Mouse (Mus musculus) limb, embryonic 15.5 days (tissue): ENCODE data around the gene Slc5a3. TPM values are rescaled to one million over a fixed set of nuclear protein-coding genes. Genes with fewer than 3 reads are reported as not detected.

Experiments
- ATAC-seq: fragments of 200-750 bp; cut with Nextera tagmentation; 2 replicates; pipeline ENCODE4 v1.8.0; 2017; ENCODE audit warnings: low read depth, moderate TSS enrichment; ENCODE audit not compliant: insufficient number of reproducible peaks, low FRiP score, low TSS enrichment
- H3K27ac ChIP-seq: fragments of 300-500 bp; sonication (generic); 2 replicates; pipeline ENCODE4 v1.5.1; 2015; ENCODE audit warnings: moderate library complexity, mild to moderate bottlenecking, inconsistent platforms
- H3K27me3 ChIP-seq: fragments of 300-500 bp; sonication (generic); 2 replicates; pipeline ENCODE4 v1.6.1; 2015; ENCODE audit warnings: inconsistent platforms
- H3K36me3 ChIP-seq: fragments of 300-500 bp; sonication (generic); 2 replicates; pipeline ENCODE4 v1.6.1; 2015; ENCODE audit warnings: inconsistent platforms
- H3K4me1 ChIP-seq: fragments of 300-500 bp; sonication (generic); 2 replicates; pipeline ENCODE4 v1.6.1; 2015; ENCODE audit warnings: inconsistent platforms
- H3K4me2 ChIP-seq: fragments of 300-500 bp; sonication (generic); 2 replicates; pipeline ENCODE4 v1.6.1; 2015; ENCODE audit warnings: mild to moderate bottlenecking, inconsistent platforms
- H3K4me3 ChIP-seq: fragments of 300-500 bp; sonication (generic); 2 replicates; pipeline ENCODE4 v1.5.1; 2015; ENCODE audit warnings: mild to moderate bottlenecking, inconsistent platforms
- H3K9ac ChIP-seq: fragments of 300-500 bp; sonication (generic); 2 replicates; pipeline ENCODE4 v1.6.1; 2015; ENCODE audit warnings: inconsistent platforms
- H3K9me3 ChIP-seq: fragments of 300-500 bp; sonication (generic); 2 replicates; pipeline ENCODE4 v1.6.1; 2016; ENCODE audit warnings: inconsistent platforms
- WGBS: fragments of 180-500 bp; shearing (Covaris S2); methylation state at CpG from one replicate; pipeline ENCODE4 v1.1.7; 2015; 5-methylcytosine and 5-hydroxymethylcytosine counted together
- polyA plus RNA-seq: library from polyadenylated mRNA; unstranded; fragments of >200 nt; fragmentation: Nextera tagmentation; extraction: Ambion mirVana; gene quantifications from 2 replicates; pipeline ENCODE4 v1.2.1, GENCODE M21; 2015

Slc5a3 gene
- polyA plus RNA-seq, 1 experiment from 2014 or later = 7.8 TPM

- no peak for ATAC-seq
- Histone ChIP-seq H3K36me3 (no peaks in the 10 kb centered on the region), H3K27me3 (no peaks in the 10 kb centered on the region), H3K9me3 (no peaks in the 10 kb centered on the region), H3K4me1 (peaks cover 4% of the 10 kb centered on the region; the same call in 1 of the 2 replicates), H3K27ac (no peak overlapping the region), H3K4me2 (no peak overlapping the region), H3K9ac (no peak overlapping the region), H3K4me3 (no peak overlapping the region)
- WGBS = 76% methylated on average over 11 of the region's 11 CpGs
Observed at GRCm38 (mm10) chr16:92134148-92134764, 76.1 kb downstream of the Slc5a3 start.

DNA sequence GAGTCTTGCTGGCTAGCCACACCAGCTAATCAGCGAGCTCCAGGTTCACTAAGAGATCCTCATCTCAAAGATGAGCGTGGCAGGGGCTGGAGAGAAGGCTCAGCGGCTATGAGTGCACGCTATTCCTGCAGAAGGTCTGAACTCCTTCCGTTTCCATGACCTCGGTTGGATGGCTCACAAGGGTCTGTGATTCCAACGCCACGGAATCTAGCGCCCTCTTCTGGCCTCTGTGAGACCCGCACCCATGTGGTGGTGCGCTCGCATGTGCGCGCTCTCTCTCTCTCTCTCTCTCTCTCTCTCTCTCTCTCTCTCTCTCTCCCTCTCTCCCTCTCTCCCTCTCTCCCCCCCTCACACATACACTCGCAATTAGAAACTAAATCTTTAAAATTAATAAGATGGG lies 78.2 kb downstream of the Slc5a3 start:
- peaks cover 15% of the 10 kb centered on the region for H3K4me1 ChIP-seq
- H3K27ac ChIP-seq = no peak overlapping the region
- H3K4me3 ChIP-seq = no peak overlapping the region
- WGBS = 89% methylated on average over 15 of the region's 15 CpGs
- no peak overlapping the region for H3K4me2 ChIP-seq
- H3K27me3 ChIP-seq = no peaks in the 10 kb centered on the region
- no peak overlapping the region for H3K9ac ChIP-seq
- H3K36me3 ChIP-seq = no peaks in the 10 kb centered on the region
- no peaks in the 10 kb centered on the region for H3K9me3 ChIP-seq
- no peak for ATAC-seq

Other genes starting within 250 kb of the Slc5a3 start
- gene Mrps6, start 52 bp upstream of the Slc5a3 start, polyA plus RNA-seq = 82.0 and 93.0 TPM in 2 replicates
- 0.27 TPM in 1 of 2 replicates, not detected in the other for gene Gm49711, start within 50 bp of the Slc5a3 start, polyA plus RNA-seq
- 0.18 TPM in 1 of 2 replicates, not detected in the other for gene Kcne2, start 234.1 kb downstream of the Slc5a3 start, polyA plus RNA-seq
- gene Smim11, start 243.0 kb downstream of the Slc5a3 start, polyA plus RNA-seq = 129 and 138 TPM in 2 replicates